23 mouse cellular contexts compared by ENCODE assay signal in genomic region chr1:89273021-89273420, GRCm38 (mm10).
"Had no signal": no experiment of that assay in that cellular context is flagged by ENCODE, and none has a peak within 500 bp of the region (broad histone marks: within the 10 kb centered on the region; RNA-seq: fewer than 3 reads in every experiment).

No protein-coding gene starts in this region.

- H3K4me2 ChIP-seq: limb, embryonic 12.5 days; limb, embryonic 15.5 days; liver, embryonic 11.5 days; lung, embryonic 14.5 days; midbrain, embryonic 12.5 days; midbrain, embryonic 15.5 days; neural tube, embryonic 12.5 days; neural tube, embryonic 15.5 days; stomach, embryonic 15.5 days had no signal

- H3K9ac ChIP-seq: limb, embryonic 12.5 days; limb, embryonic 15.5 days; liver, embryonic 14.5 days; liver, postnatal 0 days; lung, embryonic 14.5 days; midbrain, embryonic 12.5 days; midbrain, embryonic 15.5 days; neural tube, embryonic 12.5 days; neural tube, embryonic 15.5 days; stomach, embryonic 15.5 days had no signal

- ATAC-seq: liver, postnatal 0 days; lung, postnatal 0 days; midbrain, embryonic 15.5 days had no signal

- DNase-seq: kidney, postnatal 14 days; kidney, postnatal 4 days; left cerebral cortex, postnatal 4 days; liver, postnatal 0 days; lung, embryonic 14.5 days; right cerebral cortex, adult 18-20 months; right cerebral cortex, postnatal 14 days; right cerebral cortex, postnatal 4 days; spleen, adult 18-20 months; thymus, adult 2 months; thymus, postnatal 14 days; thymus, postnatal 4 days had no signal

- H3K9me3 ChIP-seq: limb, embryonic 12.5 days; limb, embryonic 15.5 days; midbrain, embryonic 12.5 days; midbrain, embryonic 15.5 days; neural tube, embryonic 12.5 days; neural tube, embryonic 15.5 days; stomach, embryonic 15.5 days had no signal

- H3K27me3 ChIP-seq: midbrain, embryonic 15.5 days; neural tube, embryonic 12.5 days; neural tube, embryonic 15.5 days; stomach, embryonic 15.5 days had no signal

- H3K27ac ChIP-seq: limb, embryonic 12.5 days; limb, embryonic 15.5 days; liver, embryonic 14.5 days; macrophage; midbrain, embryonic 12.5 days; midbrain, embryonic 15.5 days; neural tube, embryonic 12.5 days; neural tube, embryonic 15.5 days; stomach, embryonic 15.5 days had no signal

- H3K4me1 ChIP-seq: limb, embryonic 15.5 days; neural tube, embryonic 15.5 days; stomach, embryonic 15.5 days had no signal

- H3K4me3 ChIP-seq: limb, embryonic 12.5 days; limb, embryonic 15.5 days; midbrain, embryonic 12.5 days; midbrain, embryonic 15.5 days; neural tube, embryonic 12.5 days; neural tube, embryonic 15.5 days; stomach, embryonic 15.5 days had no signal

- H3K36me3 ChIP-seq: limb, embryonic 12.5 days; limb, embryonic 15.5 days; midbrain, embryonic 12.5 days; midbrain, embryonic 15.5 days; neural tube, embryonic 12.5 days; neural tube, embryonic 15.5 days; stomach, embryonic 15.5 days had no signal
